Mouse (Mus musculus) spleen, embryonic (tissue): ENCODE results near the gene Eno1.

Experiments
- CTCF ChIA-PET: fragments of 350-600 bp; sonication (Branson Sonifier 250); formaldehyde crosslinking; loops from one replicate; lab custom pipeline; 2022; lab: Charles Lee

The Eno1 gene

DNA sequence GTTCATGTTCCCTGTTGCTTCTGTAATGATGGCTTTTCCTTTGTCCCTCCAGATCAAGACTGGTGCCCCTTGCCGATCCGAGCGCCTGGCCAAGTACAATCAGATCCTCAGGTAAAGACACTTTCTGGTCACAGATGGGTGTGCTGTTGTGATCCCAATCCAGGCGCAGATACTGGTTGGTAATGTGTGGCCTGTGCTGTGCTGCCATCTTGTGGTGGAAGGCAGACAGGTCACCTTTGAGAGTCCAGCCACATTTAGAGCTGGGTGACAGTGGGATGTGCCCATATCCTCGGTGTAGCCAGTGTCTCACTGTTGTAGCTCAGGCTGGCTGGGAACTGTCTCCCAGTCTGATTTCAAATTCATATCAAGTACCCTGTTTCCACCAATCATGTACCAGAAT is 11.5 kb downstream of the Eno1 start:
- CTCF ChIA-PET, result interaction anchor here (1.1 kb wide), 1 partner anchor 13 kb away, joined by 3 read pairs; no protein-coding TSS in a partner anchor

DNA sequence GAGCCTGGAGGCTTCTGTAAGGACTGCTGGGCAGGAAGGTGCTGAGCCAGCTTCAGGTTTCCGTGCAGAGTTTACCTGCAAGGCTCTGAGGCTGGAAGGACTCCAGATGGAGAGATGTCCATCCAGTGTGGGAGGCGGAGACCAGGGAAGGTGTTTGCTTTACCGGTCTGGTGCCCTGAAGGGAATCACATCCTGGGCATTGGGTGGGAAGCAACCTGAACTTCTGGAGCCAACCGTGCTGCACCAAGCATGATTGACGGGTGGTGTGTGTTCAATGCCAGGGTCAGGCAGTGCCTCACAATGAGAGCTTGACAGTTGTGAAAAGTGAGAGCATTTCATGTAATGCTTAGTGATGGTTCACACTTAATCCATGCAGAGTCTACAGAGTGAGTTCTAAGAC is 12.4 kb downstream of the Eno1 start:
- CTCF ChIA-PET, result interaction anchor here (0.5 to 1.1 kb wide), 2 partner anchors 13 to 132 kb away, joined by 3 to 6 read pairs; no protein-coding TSS in a partner anchor

DNA sequence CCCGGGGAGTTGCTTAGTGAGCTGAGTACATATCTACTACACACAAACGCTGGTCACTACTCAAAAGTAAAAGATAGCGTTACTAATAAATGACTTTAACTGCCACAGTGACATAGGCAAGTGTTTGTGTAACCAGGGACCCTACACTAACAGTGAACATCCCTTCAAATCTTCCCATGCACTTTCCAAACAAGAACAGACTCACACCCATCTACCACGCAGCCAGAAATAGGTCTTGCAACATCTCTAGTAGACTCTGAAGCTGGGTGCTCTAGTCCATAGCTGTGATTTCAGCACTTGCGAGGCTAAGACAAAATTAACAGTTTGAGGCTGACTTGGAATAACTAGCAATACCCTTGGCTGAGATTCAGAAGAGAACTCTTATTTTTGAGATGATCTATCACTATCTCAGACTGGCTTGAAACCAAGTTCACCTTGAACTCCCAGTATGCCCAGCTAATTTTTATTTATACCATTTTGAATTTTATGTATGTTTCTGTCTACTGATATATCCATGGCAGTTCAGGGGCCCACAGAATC is 13.3 kb downstream of the Eno1 start:
- CTCF ChIA-PET, result interaction anchor here (0.5 to 1.3 kb wide), 2 partner anchors 10 to 133 kb away, joined by 4 to 6 read pairs; no protein-coding TSS in a partner anchor

DNA sequence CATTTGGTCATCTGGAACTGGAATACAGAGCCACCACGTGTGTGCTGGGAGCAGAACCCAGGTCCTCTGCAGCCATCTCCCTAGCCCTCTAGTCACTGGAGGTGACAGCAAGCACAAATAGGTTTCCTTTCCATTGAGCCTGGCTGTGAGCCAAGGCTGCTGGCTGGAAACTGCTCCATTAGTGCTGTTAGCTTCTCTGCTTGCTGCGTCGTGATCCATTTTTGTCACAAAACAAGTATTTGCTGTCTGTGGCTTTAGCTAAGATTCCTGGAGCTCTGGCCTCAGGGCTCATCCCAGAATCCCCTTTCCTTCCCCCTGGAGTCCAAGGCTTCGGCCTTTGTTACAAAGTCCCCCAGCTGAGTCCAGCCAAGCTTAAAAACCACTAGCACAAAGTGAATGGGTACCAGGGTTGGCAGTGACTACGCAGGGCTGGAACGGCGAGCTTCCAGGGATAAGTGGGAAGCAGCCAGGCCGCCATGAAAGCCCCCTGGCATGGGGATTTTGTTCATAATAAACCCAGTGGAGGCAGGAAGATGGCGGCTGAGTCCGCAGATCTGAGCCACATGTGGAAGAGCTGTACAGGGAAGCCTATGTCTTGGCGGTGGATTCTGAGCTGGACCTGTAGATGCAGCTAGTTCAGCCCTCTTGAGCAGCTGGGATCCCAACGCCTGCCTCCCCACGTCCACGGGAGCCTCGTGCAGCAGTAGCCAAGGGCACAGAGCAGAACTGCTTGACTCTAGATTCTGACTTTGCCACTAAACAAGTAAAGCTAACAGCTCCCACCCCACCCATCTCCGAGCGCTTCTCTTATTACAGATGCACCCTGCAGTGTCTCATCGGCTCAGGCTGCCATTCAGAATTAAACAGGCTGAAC is 14.3 kb downstream of the Eno1 start:
- CTCF ChIA-PET, result interaction anchor here (0.6 to 1.3 kb wide), 2 partner anchors 10 to 627 kb away, joined by 4 to 5 read pairs; no protein-coding TSS in a partner anchor

DNA sequence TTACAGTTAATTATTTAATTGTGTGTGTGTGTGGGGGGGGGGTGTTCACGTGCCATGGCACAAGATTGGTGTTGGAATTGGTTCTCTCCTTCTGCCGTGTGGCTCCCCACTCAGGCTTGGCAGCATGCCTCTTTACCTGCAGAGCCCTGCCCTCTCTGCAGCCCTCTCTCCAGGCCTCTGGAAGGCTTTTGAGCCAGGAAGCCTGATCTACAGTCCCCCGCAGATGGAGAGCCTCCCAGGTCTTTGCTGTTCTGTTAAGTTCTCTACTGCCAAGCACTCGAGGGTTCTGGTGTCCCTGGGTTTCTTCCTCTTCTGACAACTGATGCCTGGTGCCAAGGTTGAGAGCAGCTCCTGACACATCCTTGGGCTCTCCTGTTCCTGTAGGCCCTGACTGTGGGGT is 17.9 kb downstream of the Eno1 start:
- CTCF ChIA-PET, result interaction anchor here (0.5 kb wide), 1 partner anchor 693 kb away, joined by 4 read pairs; no protein-coding TSS in a partner anchor

DNA sequence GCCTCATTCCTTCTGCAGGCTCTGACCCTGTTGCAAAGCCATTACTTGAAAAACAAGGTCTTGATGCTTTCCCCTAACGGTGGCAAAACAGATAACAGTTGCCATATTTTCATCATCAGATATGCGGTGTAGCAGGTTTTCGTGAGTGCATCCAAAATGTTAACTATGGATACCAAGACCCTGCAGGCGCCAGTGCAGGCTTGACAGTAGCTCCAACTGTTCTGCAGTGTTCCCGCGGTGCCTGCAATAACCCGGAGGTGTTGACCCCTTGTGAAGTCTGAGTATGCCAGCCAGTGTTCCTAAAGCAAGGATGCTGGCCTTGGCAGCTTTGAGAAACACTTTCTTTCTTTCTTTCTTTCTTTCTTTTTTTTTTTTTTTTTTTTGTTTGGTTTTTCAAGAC is 18.7 kb downstream of the Eno1 start:
- CTCF ChIA-PET, result no interaction called here

DNA sequence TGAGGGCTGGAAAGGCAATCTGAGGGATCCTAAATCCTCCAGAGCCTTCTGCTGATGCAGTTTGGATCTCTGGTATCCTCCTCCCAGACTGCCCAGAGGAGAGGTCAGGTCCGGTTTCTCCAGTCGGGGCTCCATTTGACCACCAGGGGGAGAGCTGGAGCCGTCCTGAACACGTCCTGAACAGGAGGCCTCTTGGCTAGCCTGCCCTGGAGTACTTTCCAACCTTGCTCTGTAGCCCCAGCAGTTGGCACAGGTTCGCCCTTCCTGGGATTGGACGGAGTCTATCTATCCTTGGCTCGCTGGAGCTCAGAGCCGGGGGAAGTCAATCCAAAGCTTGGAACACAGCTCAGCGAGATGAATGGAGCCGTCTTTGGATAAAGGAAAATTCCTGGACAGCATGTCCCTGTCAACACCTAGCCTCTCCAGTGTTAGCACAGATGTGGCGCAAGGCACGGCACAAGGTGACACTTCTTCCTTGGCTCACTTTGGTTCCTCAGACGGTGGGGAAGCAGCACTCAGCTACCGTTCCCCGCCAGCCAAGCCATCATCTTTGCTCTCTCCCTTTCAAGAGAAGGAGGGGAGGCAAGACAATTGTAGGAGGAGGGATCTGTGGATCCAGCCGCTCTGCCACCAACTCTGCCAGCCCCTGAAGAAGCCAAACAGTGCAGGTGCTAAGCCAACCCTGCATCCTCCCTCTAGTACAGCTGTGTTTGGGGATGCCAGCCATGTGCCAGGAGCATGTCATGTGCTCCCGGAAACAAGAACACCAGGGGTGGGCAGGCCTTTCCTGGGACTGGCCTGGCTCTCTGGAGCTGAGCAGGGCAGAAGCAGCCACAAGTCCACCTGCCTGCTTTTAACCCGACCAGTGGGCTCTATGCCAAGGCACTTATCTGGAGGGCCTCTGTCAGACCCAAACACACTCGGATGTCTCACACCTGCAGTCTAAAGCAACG is 21.0 kb downstream of the Eno1 start:
- CTCF ChIA-PET, result no interaction called here

DNA sequence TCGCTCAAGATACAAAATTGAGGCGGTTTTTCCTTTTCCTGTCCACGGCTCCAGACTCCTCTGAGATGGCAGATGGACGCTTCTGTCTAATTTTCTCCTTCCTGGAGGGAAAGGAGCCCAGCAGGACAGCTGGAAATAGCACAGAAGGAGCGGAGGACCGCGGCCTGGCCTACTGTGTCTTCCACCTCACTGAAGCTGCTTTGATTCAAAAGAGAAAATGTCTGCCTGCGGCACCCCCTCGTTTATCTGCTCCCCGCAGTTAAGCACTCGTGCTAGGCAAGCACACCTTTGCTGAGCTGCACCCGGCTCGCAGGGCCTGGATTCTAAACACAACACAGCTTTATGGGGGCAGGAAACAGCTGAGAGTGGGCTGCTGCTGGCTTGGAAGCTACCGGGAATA is 21.9 kb downstream of the Eno1 start:
- CTCF ChIA-PET, result interaction anchor here (0.5 kb wide), 1 partner anchor 255 kb away, joined by 4 read pairs; no protein-coding TSS in a partner anchor

DNA sequence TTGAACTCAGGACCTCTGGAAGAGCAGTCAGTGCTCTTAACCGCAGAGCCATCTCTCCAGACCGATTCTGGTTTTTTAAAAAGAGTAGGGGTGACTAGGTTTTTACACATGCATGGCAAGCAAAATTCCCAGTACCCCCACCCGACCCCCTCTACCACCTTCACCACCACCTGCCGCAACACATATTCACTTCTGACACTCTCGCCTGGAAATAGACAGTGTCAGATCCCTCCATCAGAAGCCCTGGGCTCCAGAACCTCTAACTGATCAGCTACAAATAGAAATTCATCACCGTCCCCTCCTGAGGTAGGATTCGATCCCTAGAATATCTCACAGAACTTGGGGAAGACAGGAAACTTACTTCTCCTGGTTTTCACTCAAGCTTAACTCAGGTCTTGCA is 23.1 kb downstream of the Eno1 start:
- CTCF ChIA-PET, result no interaction called here

DNA sequence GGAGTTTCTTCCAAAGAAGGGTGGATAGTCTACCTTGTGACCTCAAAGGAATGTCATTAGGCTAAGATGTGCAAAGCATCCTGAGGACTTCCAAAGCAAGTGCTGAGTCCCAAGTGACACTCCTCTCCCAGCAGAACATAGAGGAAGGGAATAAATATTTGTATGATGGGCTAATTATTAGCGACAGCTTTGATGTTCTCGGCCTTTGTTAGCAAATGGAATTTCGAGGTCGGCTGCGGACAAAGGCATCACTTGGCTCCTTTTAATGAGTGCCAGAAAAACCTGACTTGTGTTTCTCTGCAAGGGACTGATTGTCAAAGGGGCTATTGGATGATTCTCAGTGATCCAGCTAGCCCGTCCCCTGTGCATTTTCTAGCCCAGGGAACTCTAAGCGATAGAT is 23.6 kb downstream of the Eno1 start:
- CTCF ChIA-PET, result no interaction called here

DNA sequence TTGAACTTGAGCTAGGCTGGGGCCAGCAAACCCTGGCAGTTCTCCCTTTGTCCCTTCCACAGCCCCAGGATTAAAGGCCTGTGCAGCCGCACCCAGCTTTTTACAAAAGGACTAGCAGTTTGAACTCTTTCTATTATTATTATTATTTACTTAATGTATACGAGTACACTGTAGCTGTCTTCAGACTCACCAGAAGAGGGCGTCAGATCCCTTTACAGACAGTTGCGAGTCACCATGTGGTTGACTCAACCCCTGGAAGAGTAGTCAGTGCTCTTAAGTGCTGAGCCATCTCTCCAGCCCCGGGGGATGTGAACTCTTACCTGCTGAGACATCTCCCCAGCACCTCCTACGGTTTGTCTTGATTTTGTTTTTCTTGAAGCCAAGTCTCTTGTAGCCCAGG is 24.2 kb downstream of the Eno1 start:
- CTCF ChIA-PET, result interaction anchor here (0.6 kb wide), 1 partner anchor 1331 kb away, joined by 3 read pairs; no protein-coding TSS in a partner anchor

DNA sequence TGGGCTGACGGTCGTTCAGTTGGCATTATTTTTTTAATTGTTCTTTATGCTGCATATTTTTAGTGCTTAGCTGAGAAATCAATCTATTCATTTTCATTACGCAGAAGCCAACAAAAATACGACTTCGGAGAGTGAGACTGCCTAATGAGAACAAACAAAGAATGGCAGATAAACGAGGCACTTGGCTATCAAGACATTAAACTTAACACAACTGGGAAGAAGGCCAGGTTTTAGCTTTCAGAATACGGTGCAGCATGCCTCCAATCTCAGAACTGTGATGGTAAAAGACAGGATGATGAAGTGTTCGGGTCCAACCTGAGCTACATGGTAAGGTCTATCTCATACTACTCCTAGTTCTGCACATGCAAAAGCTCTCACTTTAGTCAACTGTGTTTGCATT is 25.8 kb downstream of the Eno1 start:
- CTCF ChIA-PET, result interaction anchor here (0.5 to 0.7 kb wide), 2 partner anchors 35 to 200 kb away, joined by 3 to 10 read pairs; no protein-coding TSS in a partner anchor

DNA sequence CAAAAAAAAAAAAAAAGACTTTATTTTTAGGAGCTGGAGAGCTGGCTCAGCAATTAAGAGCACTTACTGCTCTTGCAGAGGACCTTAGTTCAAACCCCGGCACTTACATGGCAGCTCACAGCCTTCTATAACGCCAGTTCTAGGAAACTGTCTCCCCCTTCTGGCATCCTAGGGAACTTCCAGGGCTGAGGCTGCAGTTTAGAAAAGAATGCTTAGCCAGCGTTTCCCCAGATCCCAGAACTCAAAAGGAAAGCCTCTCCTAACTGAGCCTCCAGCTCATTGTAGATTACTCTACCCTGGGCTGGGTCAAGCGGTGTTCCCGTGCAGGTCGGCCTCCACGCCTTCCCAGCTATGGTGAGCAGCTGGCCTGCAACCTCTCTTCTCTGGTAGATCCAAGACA is 28.4 kb downstream of the Eno1 start:
- CTCF ChIA-PET, result interaction anchor here (1.7 kb wide), 1 partner anchor 16 kb away, joined by 9 read pairs; the partner anchor contains the start of gene Rere

DNA sequence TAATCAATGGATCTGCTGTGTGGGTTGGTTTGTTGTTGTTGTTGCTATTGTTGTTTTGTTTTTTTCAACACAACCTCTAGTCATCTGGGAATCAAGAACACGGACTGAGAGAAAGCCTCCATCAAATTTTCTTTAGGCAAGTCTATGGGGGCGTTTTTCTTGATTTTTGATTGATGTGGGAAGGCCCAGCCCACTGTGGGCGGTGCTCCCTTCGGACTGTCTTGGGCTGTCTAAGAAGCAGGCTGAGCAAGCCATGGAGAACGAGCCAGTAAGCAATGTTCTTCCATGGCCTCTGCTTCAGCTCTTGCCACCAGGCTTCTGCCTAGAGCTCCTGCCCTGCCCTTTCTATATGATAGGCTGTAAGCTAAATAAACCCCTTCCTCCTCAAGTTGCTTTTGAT is 28.9 kb downstream of the Eno1 start:
- CTCF ChIA-PET, result interaction anchor here (0.5 to 1.7 kb wide), 2 partner anchors 15 to 392 kb away, joined by 3 to 9 read pairs; partner anchors contain the start of gene Rere

DNA sequence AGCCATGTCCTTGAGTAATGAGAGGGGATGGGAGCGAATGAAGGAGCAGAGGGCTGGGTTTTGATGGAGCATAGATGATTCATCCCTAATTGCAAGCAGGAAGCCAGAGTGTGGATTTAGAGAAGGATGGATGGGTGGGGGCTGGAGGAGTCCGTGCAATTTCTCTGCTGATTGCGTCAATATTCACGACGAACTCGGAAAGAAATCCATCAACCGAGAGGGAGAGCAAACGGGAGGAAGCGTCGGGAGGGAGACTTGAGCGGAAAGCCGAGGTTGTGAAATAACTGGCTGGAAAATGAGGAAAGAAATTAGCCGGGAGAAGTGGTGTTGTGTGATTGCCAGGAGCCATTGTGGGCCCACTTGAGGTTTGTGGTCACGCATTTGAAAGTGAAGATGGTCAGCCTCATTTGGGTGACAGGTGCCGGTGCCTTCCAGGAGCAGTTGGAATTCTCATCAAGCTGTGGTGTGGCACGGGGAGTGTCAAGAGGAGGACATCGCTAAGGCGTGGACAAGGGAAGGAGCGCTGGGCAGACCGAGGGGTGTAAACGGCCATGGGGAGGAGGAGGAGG is 30.2 kb downstream of the Eno1 start:
- CTCF ChIA-PET, result interaction anchor here (0.6 kb wide), 1 partner anchor 390 kb away, joined by 3 read pairs; no protein-coding TSS in a partner anchor

DNA sequence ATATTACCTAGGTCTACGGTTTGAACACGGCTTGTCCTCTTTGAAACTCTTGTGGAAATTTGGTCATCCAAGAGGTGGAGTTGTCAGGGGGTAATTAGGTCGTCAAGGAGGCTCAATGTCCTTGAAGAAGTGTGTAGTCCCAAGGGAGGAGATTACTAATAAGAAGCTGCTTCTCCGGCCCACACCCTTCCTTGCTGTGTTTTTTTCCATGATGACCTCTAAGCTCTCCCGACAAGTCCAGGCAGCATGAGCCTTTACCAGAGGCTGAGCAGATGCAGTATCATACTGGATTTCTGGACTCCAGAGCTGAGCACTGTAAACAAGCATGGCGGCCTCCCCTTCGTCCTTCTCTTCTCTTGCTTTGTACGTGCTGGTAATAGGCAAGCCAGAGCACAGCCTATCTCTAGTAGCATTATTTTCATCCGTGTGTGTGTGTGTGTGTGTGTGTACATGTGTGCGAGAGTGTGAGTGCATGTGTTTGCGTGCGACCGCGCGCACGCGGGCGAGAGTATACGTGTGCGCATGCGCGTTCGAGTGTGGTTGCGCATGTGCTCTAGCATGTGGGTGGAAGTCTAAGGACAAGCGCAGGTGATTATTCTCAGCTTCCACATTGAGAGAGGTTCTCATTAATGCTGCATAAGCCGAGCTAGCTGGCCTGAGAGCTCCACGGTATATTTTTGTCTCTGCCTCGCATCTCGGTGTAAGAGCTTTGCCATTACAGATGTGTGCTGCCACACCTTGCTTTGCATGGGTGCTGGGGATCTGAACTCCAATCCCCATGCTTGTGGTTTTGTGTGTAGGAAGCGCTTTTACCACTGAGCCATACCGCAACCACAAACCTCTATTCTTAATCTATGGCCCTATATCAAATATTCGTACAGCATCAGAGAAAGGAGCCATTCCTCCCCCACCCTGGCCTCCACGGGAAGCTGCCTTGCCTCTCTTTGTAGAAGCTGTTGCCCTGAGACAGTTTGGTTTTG is 32.4 kb downstream of the Eno1 start:
- CTCF ChIA-PET, result interaction anchor here (0.7 kb wide), 2 partner anchors 14 to 135 kb away, joined by 4 to 6 read pairs; no protein-coding TSS in a partner anchor

DNA sequence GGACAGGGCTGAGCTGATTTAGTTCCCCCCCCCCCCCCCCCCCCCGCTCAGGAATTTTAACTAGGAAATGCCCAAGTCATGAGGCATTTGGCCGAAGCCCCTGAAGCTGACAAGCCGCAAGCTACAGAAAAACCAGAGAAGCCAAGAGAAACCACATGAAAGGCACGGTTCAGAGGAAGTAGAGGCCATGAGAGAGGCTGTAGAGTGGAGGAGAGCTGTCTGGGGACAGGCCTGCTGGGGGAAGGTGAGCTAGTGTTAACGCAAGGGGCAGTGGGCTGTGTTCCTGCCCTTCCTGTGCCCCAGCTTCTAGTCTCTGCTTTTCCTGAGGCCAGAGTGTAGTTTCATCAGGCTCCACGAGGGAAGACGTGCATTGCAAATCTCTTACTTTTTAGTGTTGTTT is 33.2 kb downstream of the Eno1 start:
- CTCF ChIA-PET, result interaction anchor here (0.7 kb wide), 1 partner anchor 13 kb away, joined by 6 read pairs; no protein-coding TSS in a partner anchor

DNA sequence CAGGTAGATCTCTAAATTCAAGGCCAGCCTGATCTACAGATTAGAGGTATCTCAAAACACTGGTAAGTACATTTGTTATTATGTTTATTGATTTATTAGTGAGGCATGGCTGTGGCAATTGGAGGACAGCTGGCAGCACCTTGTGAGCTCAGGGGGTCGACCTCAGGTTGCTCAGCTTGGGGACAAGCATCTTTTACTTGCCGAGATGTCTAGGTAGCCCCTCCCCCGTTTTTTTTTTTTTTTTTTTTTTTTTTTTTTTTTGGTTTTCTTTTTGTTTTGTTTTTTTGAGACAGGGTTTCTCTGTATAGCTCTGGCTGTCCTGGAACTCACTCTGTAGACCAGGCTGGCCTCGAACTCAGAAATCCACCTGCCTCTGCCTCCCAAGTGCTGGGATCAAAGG is 34.2 kb downstream of the Eno1 start:
- CTCF ChIA-PET, result interaction anchor here (0.6 kb wide), 1 partner anchor 110 kb away, joined by 5 read pairs; no protein-coding TSS in a partner anchor

DNA sequence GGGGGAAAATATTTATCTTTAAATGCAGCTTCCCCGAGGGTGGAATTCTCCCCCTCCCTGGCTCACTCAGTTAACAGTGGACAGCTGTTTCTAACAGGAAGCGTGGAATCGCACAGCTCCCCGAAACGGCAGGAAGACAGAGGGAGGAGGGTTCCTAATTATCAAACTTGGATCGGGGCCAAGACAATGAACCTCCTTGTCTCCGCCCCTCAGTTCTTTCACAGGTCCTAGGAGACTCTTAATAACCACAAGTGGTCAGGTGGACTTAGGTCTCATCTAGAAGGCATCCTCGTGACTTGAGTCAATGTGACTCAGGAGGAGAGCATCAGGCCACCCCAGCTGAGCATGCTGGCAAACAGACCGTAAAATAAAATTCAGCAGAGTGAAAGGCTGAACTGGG is 36.2 kb downstream of the Eno1 start:
- CTCF ChIA-PET, result no interaction called here
